ENCODE assay signal across 10 mouse cellular contexts in genomic region chr2:172320878-172321277, GRCm38 (mm10). TPM values are rescaled to one million over a fixed set of nuclear protein-coding genes. Genes with fewer than 3 reads are reported as not detected.
DNase-seq lines count a peak whose midpoint lies in the region; ATAC-seq and TF ChIP-seq lines count a peak whose summit lies in the region.
"Had no signal": no experiment of that assay in that cellular context is flagged by ENCODE, and none has a peak within 500 bp of the region (broad histone marks: within the 10 kb centered on the region; RNA-seq: fewer than 3 reads in every experiment).

No protein-coding gene starts in this region.

- no peaks in the 10 kb centered on the region for H3K9me3 ChIP-seq in midbrain, embryonic 14.5 days (ENCODE audit: control insufficient read depth, low read length)
- no peaks in the 10 kb centered on the region for H3K9me3 ChIP-seq in midbrain, embryonic 13.5 days
- H3K9me3 ChIP-seq in lung, postnatal 0 days (ENCODE audit: low read length): no peaks in the 10 kb centered on the region
- H3K9me3 ChIP-seq: embryonic facial prominence, embryonic 15.5 days had no signal

- H3K27me3 ChIP-seq in midbrain, embryonic 14.5 days (ENCODE audit: control insufficient read depth, insufficient read depth, low read length): no peaks in the 10 kb centered on the region
- H3K27me3 ChIP-seq in midbrain, embryonic 13.5 days: no peaks in the 10 kb centered on the region
- H3K27me3 ChIP-seq in lung, postnatal 0 days (replicated peaks; ENCODE audit: insufficient read depth, low read length): no peaks in the 10 kb centered on the region
- H3K27me3 ChIP-seq: embryonic facial prominence, embryonic 15.5 days had no signal

- peak; percentile 25 for DNase-seq in CD4-positive, CD25-positive, alpha-beta regulatory T cell, adult 2 months (ENCODE audit: low read depth, low spot score)
- DNase-seq in midbrain, embryonic 14.5 days: peak; percentile 69
- peak; percentile 70 to 84 for DNase-seq in heart, postnatal 10 days
- peak; percentile 68 for DNase-seq in lung, postnatal 0 days (ENCODE audit: low spot score)
- DNase-seq in thymus, postnatal 36 days: peak; percentile 24 to 33
- DNase-seq in frontal cortex, postnatal 25 days (ENCODE audit: low spot score in 2 of 2): no peak

- intact Hi-C loops in heart, postnatal 10 days (cut with DNase I): no loop called here

- no peak for TF ChIP-seq EP300 in lung, postnatal 0 days (IDR thresholded peaks at IDR 0.05)

- 20% methylated on average over 9 of the region's 9 CpGs for WGBS in midbrain, embryonic 14.5 days
- WGBS in midbrain, embryonic 13.5 days: 19% methylated on average over 9 of the region's 9 CpGs
- 13% methylated on average over 9 of the region's 9 CpGs for WGBS in lung, postnatal 0 days

- no peaks in the 10 kb centered on the region for H3K36me3 ChIP-seq in midbrain, embryonic 14.5 days (ENCODE audit: control insufficient read depth, insufficient read depth, low read length)
- no peaks in the 10 kb centered on the region for H3K36me3 ChIP-seq in midbrain, embryonic 13.5 days
- no peaks in the 10 kb centered on the region for H3K36me3 ChIP-seq in lung, postnatal 0 days (ENCODE audit: insufficient read depth, low read length)
- H3K36me3 ChIP-seq: embryonic facial prominence, embryonic 15.5 days had no signal

- H3K9ac ChIP-seq in midbrain, embryonic 14.5 days (replicated peaks; ENCODE audit: low read length): no peak overlapping the region
- H3K9ac ChIP-seq in midbrain, embryonic 13.5 days (replicated peaks): no peak overlapping the region
- H3K9ac ChIP-seq in lung, postnatal 0 days (replicated peaks; ENCODE audit: low read depth): no peak overlapping the region
- H3K9ac ChIP-seq: embryonic facial prominence, embryonic 15.5 days had no signal

- no peak overlapping the region for H3K4me2 ChIP-seq in midbrain, embryonic 14.5 days (ENCODE audit: low read length)
- no peak overlapping the region for H3K4me2 ChIP-seq in midbrain, embryonic 13.5 days (replicated peaks)
- no peak overlapping the region for H3K4me2 ChIP-seq in lung, postnatal 0 days (replicated peaks; ENCODE audit: low read depth, low read length)
- H3K4me2 ChIP-seq: embryonic facial prominence, embryonic 15.5 days had no signal

- ATAC-seq in CD4-positive, CD25-positive, alpha-beta regulatory T cell, adult 4 months: no peak
- no peak for ATAC-seq in midbrain, embryonic 14.5 days (ENCODE audit: low FRiP score, low TSS enrichment)
- no peak for ATAC-seq in midbrain, embryonic 13.5 days
- ATAC-seq in lung, postnatal 0 days: no peak

- no peak overlapping the region for H3K27ac ChIP-seq in midbrain, embryonic 14.5 days (replicated peaks; ENCODE audit: low read depth, low read length)
- no peak overlapping the region for H3K27ac ChIP-seq in midbrain, embryonic 13.5 days
- no peak overlapping the region for H3K27ac ChIP-seq in lung, postnatal 0 days (ENCODE audit: low read length)
- H3K27ac ChIP-seq: embryonic facial prominence, embryonic 15.5 days; macrophage had no signal

- H3K4me1 ChIP-seq in midbrain, embryonic 14.5 days (ENCODE audit: control insufficient read depth, insufficient read depth, low read length): no peaks in the 10 kb centered on the region
- no peaks in the 10 kb centered on the region for H3K4me1 ChIP-seq in midbrain, embryonic 13.5 days (replicated peaks)
- H3K4me1 ChIP-seq in lung, postnatal 0 days (ENCODE audit: insufficient read depth, low read depth, low read length): no peaks in the 10 kb centered on the region
- H3K4me1 ChIP-seq: embryonic facial prominence, embryonic 15.5 days had no signal

- TF ChIP-seq CTCF in lung, postnatal 0 days (IDR thresholded peaks at IDR 0.05): peak; percentile 23; the same call in 1 of the 2 replicates

- H3K4me3 ChIP-seq in midbrain, embryonic 14.5 days (replicated peaks; ENCODE audit: low read depth, low read length): no peak overlapping the region
- no peak overlapping the region for H3K4me3 ChIP-seq in midbrain, embryonic 13.5 days (replicated peaks)
- H3K4me3 ChIP-seq in lung, postnatal 0 days (ENCODE audit: low read depth, low read length): no peak overlapping the region
- H3K4me3 ChIP-seq: embryonic facial prominence, embryonic 15.5 days had no signal

RNA-seq across cellular contexts. Expression of gene Fam210b, which starts 24.5 kb away (rescaled TPM):
- 1 to 10 TPM; 7.8 to 9.8 TPM for polyA plus RNA-seq in CD4-positive, CD25-positive, alpha-beta regulatory T cell, adult 4 months (2017; shearing (Covaris generic))
- 15.4 and 21.6 TPM in 2 replicates for polyA plus RNA-seq in midbrain, embryonic 14.5 days (2014; fragmentation: Nextera tagmentation; extraction: Ambion mirVana)
- 24.4 and 30.2 TPM in 2 replicates for polyA plus RNA-seq in midbrain, embryonic 13.5 days (2015; fragmentation: Nextera tagmentation; extraction: Ambion mirVana)
- total RNA-seq in heart, postnatal 10 days (2021): 1 to 10 TPM; 7.2 to 9.1 TPM
- polyA plus RNA-seq in lung, postnatal 0 days (2015; fragmentation: Nextera tagmentation; extraction: Ambion mirVana): 32.8 and 37.0 TPM in 2 replicates

RNA-seq across cellular contexts. Expression of gene Aurka, which starts 49.5 kb away (rescaled TPM):
- 1 to 10 TPM; 4.0 to 9.2 TPM for polyA plus RNA-seq in CD4-positive, CD25-positive, alpha-beta regulatory T cell, adult 4 months (2017; shearing (Covaris generic))
- 14.0 and 25.4 TPM in 2 replicates for polyA plus RNA-seq in midbrain, embryonic 14.5 days (2014; fragmentation: Nextera tagmentation; extraction: Ambion mirVana)
- polyA plus RNA-seq in midbrain, embryonic 13.5 days (2015; fragmentation: Nextera tagmentation; extraction: Ambion mirVana): 42.1 and 43.3 TPM in 2 replicates
- total RNA-seq in heart, postnatal 10 days (2021): 10 to 100 TPM; 10.8 to 13.7 TPM
- 6.3 and 7.9 TPM in 2 replicates for polyA plus RNA-seq in lung, postnatal 0 days (2015; fragmentation: Nextera tagmentation; extraction: Ambion mirVana)

RNA-seq across cellular contexts. Expression of gene Cstf1, which starts 49.6 kb away (rescaled TPM):
- polyA plus RNA-seq in CD4-positive, CD25-positive, alpha-beta regulatory T cell, adult 4 months (2017; shearing (Covaris generic)): 10 to 100 TPM; 37.0 to 48.5 TPM
- 31.8 and 34.6 TPM in 2 replicates for polyA plus RNA-seq in midbrain, embryonic 14.5 days (2014; fragmentation: Nextera tagmentation; extraction: Ambion mirVana)
- 30.5 and 31.6 TPM in 2 replicates for polyA plus RNA-seq in midbrain, embryonic 13.5 days (2015; fragmentation: Nextera tagmentation; extraction: Ambion mirVana)
- total RNA-seq in heart, postnatal 10 days (2021): 10 to 100 TPM; 23.1 TPM
- polyA plus RNA-seq in lung, postnatal 0 days (2015; fragmentation: Nextera tagmentation; extraction: Ambion mirVana): 16.8 and 19.4 TPM in 2 replicates

Comparison
In these comparisons a context has a peak if more than half of its experiments do, and no peak if none do; other contexts are left out.
1. DNase-seq: peak in CD4-positive, CD25-positive, alpha-beta regulatory T cell, adult 2 months (single experiment), midbrain, embryonic 14.5 days (single experiment), heart, postnatal 10 days (2 of 2), lung, postnatal 0 days (single experiment) and thymus, postnatal 36 days (2 of 2); none in frontal cortex, postnatal 25 days (0 of 2).